Mouse (Mus musculus) intestine, embryonic 14.5 days (tissue): ENCODE measurements at regions not wholly inside any gene's neighbourhood (a gene's known extent, or its start where the extent isn't known, plus 50 kb on each side); places are given as distances from the start of the nearest gene placed in this dataset.
"Not testable (repeated sequence)": the region's sequence is repeated elsewhere in the genome, so short reads cannot be mapped to it uniquely, and the experiment has no call there.

Experiments used
- ATAC-seq: fragments of 200-750 bp; cut with Nextera tagmentation; replicated peaks from 2 replicates; pipeline ENCODE4 v1.8.0; 2017; ENCODE audit warnings: low read depth, moderate number of reproducible peaks, moderate TSS enrichment, moderate library complexity; ENCODE audit not compliant: low FRiP score, low TSS enrichment
- DNase-seq: peaks from one replicate; pipeline ENCODE4 v3.0.0-alpha.2; 2018; ENCODE audit warnings: low spot score
- H3K27ac ChIP-seq: fragments of 300-500 bp; sonication (generic); 2 replicates; pipeline ENCODE4 v1.5.1; 2014; ENCODE audit warnings: low read depth, mild to moderate bottlenecking, control low read depth
- H3K27me3 ChIP-seq: fragments of 300-500 bp; sonication (generic); replicated peaks from 2 replicates; pipeline ENCODE4 v1.6.1; 2014; ENCODE audit warnings: low read length, control low read depth; ENCODE audit not compliant: control insufficient read depth, insufficient read depth
- H3K36me3 ChIP-seq: fragments of 300-500 bp; sonication (generic); 2 replicates; pipeline ENCODE4 v1.6.1; 2014; ENCODE audit warnings: low read length, control low read depth; ENCODE audit not compliant: control insufficient read depth, insufficient read depth
- H3K4me1 ChIP-seq: fragments of 300-500 bp; sonication (generic); replicated peaks from 2 replicates; pipeline ENCODE4 v1.6.1; 2014; ENCODE audit warnings: low read length, control low read depth, mixed read lengths; ENCODE audit not compliant: control insufficient read depth, insufficient read depth
- H3K4me2 ChIP-seq: fragments of 300-500 bp; sonication (generic); 2 replicates; pipeline ENCODE4 v1.6.1; 2014; ENCODE audit warnings: low read length
- H3K4me3 ChIP-seq: fragments of 300-500 bp; sonication (generic); 2 replicates; pipeline ENCODE4 v1.5.1; 2014; ENCODE audit warnings: low read depth, low read length, control low read depth, mixed read lengths
- H3K9ac ChIP-seq: fragments of 300-500 bp; sonication (generic); 2 replicates; pipeline ENCODE4 v1.6.1; 2014; ENCODE audit warnings: mild to moderate bottlenecking, low read length
- H3K9me3 ChIP-seq: fragments of 300-500 bp; sonication (generic); 2 replicates; pipeline ENCODE4 v1.6.1; 2016; ENCODE audit warnings: low read length, control low read depth; ENCODE audit not compliant: control insufficient read depth
- WGBS: fragments of 180-500 bp; shearing (Covaris S2); extraction: QIAGEN DNeasy Blood & Tissue Kit; methylation state at CpG from one replicate; pipeline ENCODE4 v1.1.7; 2014; 5-methylcytosine and 5-hydroxymethylcytosine counted together

- Histone ChIP-seq H3K9ac (no peak overlapping the region), H3K4me3 (no peak overlapping the region), H3K4me1 (no peaks in the 10 kb centered on the region), H3K9me3 (no peaks in the 10 kb centered on the region), H3K27ac (no peak overlapping the region), H3K36me3 (no peaks in the 10 kb centered on the region), H3K27me3 (no peaks in the 10 kb centered on the region), H3K4me2 (no peak overlapping the region)
- DNase-seq = no peak
- WGBS = 93% methylated on average over 2 of the region's 2 CpGs
- no peak for ATAC-seq
Measured at GRCm38 (mm10) chr19:27091603-27092002, 124.7 kb upstream of the Vldlr start.

GRCm38 (mm10) chr19:27094777-27095478 lies 121.4 kb upstream of the Vldlr start:
- Histone ChIP-seq H3K9me3 (no peaks in the 10 kb centered on the region), H3K9ac (no peak overlapping the region), H3K4me3 (no peak overlapping the region), H3K4me2 (no peak overlapping the region), H3K27ac (no peak overlapping the region), H3K36me3 (no peaks in the 10 kb centered on the region), H3K4me1 (no peaks in the 10 kb centered on the region), H3K27me3 (no peaks in the 10 kb centered on the region)
- DNase-seq = no peak
- no peak for ATAC-seq
- 78% methylated on average over 13 of the region's 13 CpGs for WGBS

- 71% methylated on average over 1 of the region's 1 CpGs for WGBS
- H3K27ac ChIP-seq = no peak overlapping the region
- H3K9me3 ChIP-seq = no peaks in the 10 kb centered on the region
- no peaks in the 10 kb centered on the region for H3K36me3 ChIP-seq
- no peak for DNase-seq
- H3K4me1 ChIP-seq = no peaks in the 10 kb centered on the region
- H3K27me3 ChIP-seq = no peaks in the 10 kb centered on the region
- H3K4me2 ChIP-seq = no peak overlapping the region
- H3K9ac ChIP-seq = no peak overlapping the region
- no peak for ATAC-seq
- H3K4me3 ChIP-seq = no peak overlapping the region
Measured at GRCm38 (mm10) chr19:27099921-27100320, 116.4 kb upstream of the Vldlr start.

- H3K27me3 ChIP-seq = no peaks in the 10 kb centered on the region
- no peaks in the 10 kb centered on the region for H3K9me3 ChIP-seq
- 86% methylated on average over 2 of the region's 2 CpGs for WGBS
- no peak overlapping the region for H3K27ac ChIP-seq
- no peak overlapping the region for H3K4me3 ChIP-seq
- no peak overlapping the region for H3K9ac ChIP-seq
- H3K4me1 ChIP-seq = no peaks in the 10 kb centered on the region
- no peak overlapping the region for H3K4me2 ChIP-seq
- DNase-seq (no peak), ATAC-seq (no peak)
- H3K36me3 ChIP-seq = no peaks in the 10 kb centered on the region
Measured at GRCm38 (mm10) chr19:27110437-27110836, 105.8 kb upstream of the Vldlr start.

- Histone ChIP-seq H3K4me2 (no peak overlapping the region), H3K36me3 (no peaks in the 10 kb centered on the region), H3K9ac (no peak overlapping the region), H3K27me3 (no peaks in the 10 kb centered on the region), H3K4me1 (no peaks in the 10 kb centered on the region), H3K27ac (no peak overlapping the region), H3K4me3 (no peak overlapping the region), H3K9me3 (no peaks in the 10 kb centered on the region)
- DNase-seq (no peak), ATAC-seq (no peak)
- WGBS = 58% methylated on average over 5 of the region's 5 CpGs
Measured at GRCm38 (mm10) chr19:27120876-27121275, 95.4 kb upstream of the Vldlr start.

GRCm38 (mm10) chr19:27122348-27122747 lies 93.9 kb upstream of the Vldlr start:
- Histone ChIP-seq H3K36me3 (no peaks in the 10 kb centered on the region), H3K4me1 (no peaks in the 10 kb centered on the region), H3K27me3 (no peaks in the 10 kb centered on the region), H3K9me3 (no peaks in the 10 kb centered on the region), H3K27ac (no peak overlapping the region), H3K4me3 (no peak overlapping the region), H3K4me2 (no peak overlapping the region), H3K9ac (no peak overlapping the region)
- ATAC-seq (no peak), DNase-seq (peak; percentile 24)
- 83% methylated on average over 5 of the region's 5 CpGs for WGBS

- H3K27ac ChIP-seq = no peak overlapping the region
- no peaks in the 10 kb centered on the region for H3K9me3 ChIP-seq
- no peak overlapping the region for H3K9ac ChIP-seq
- DNase-seq (no peak), ATAC-seq (no peak)
- 62% methylated on average over 8 of the region's 8 CpGs for WGBS
- no peaks in the 10 kb centered on the region for H3K27me3 ChIP-seq
- no peaks in the 10 kb centered on the region for H3K36me3 ChIP-seq
- H3K4me3 ChIP-seq = no peak overlapping the region
- no peaks in the 10 kb centered on the region for H3K4me1 ChIP-seq
- H3K4me2 ChIP-seq = no peak overlapping the region
Measured at GRCm38 (mm10) chr19:27123334-27123733, 93.0 kb upstream of the Vldlr start.

- no peak for ATAC-seq
- no peaks in the 10 kb centered on the region for H3K36me3 ChIP-seq
- H3K27me3 ChIP-seq = no peaks in the 10 kb centered on the region
- no peaks in the 10 kb centered on the region for H3K4me1 ChIP-seq
- H3K9me3 ChIP-seq = no peaks in the 10 kb centered on the region
- no peak overlapping the region for H3K4me3 ChIP-seq
- no peak overlapping the region for H3K4me2 ChIP-seq
- no peak for DNase-seq
- WGBS = 65% methylated on average over 11 of the region's 11 CpGs
- no peak overlapping the region for H3K9ac ChIP-seq
- no peak overlapping the region for H3K27ac ChIP-seq
Measured at GRCm38 (mm10) chr19:27123806-27124469, 92.3 kb upstream of the Vldlr start.

- H3K36me3 ChIP-seq = not testable (repeated sequence)
Measured at GRCm38 (mm10) chr19:27128501-27128900, 87.8 kb upstream of the Vldlr start.

More at GRCm38 (mm10) chr19:27128501-27128900, 87.8 kb upstream of the Vldlr start:
- 92% methylated on average over 4 of the region's 4 CpGs for WGBS
- ATAC-seq, H3K4me3 ChIP-seq, H3K27me3 ChIP-seq, H3K9ac ChIP-seq, DNase-seq, H3K9me3 ChIP-seq, H3K4me2 ChIP-seq, H3K27ac ChIP-seq, H3K4me1 ChIP-seq: not testable (repeated sequence)
